Mouse (Mus musculus) lung, embryonic 16.5 days (tissue): ENCODE data around the gene Aldh18a1. TPM values are rescaled to one million over a fixed set of nuclear protein-coding genes. Genes with fewer than 3 reads are reported as not detected.

Experiments
- ATAC-seq: fragments of 200-750 bp; cut with Nextera tagmentation; 2 replicates; pipeline ENCODE4 v1.8.0; 2017; ENCODE audit warnings: low read depth, mild to moderate bottlenecking, moderate library complexity
- H3K27ac ChIP-seq: fragments of 300-500 bp; sonication (generic); 2 replicates; pipeline ENCODE4 v1.5.1; 2014; ENCODE audit warnings: mild to moderate bottlenecking, control low read depth, low read length
- H3K27me3 ChIP-seq: fragments of 300-500 bp; sonication (generic); 2 replicates; pipeline ENCODE4 v1.6.1; 2014; ENCODE audit warnings: low read depth, low read length, mixed read lengths; ENCODE audit not compliant: control insufficient read depth, insufficient read depth
- H3K36me3 ChIP-seq: fragments of 300-500 bp; sonication (generic); 2 replicates; pipeline ENCODE4 v1.6.1; 2014; ENCODE audit warnings: low read length; ENCODE audit not compliant: control insufficient read depth, insufficient read depth
- H3K4me1 ChIP-seq: fragments of 300-500 bp; sonication (generic); replicated peaks from 2 replicates; pipeline ENCODE4 v1.6.1; 2014; ENCODE audit warnings: low read length, mixed read lengths; ENCODE audit not compliant: control insufficient read depth, insufficient read depth
- H3K4me2 ChIP-seq: fragments of 300-500 bp; sonication (generic); 2 replicates; pipeline ENCODE4 v1.6.1; 2014; ENCODE audit warnings: low read depth, low read length, control low read depth
- H3K4me3 ChIP-seq: fragments of 300-500 bp; sonication (generic); 2 replicates; pipeline ENCODE4 v1.5.1; 2014; ENCODE audit warnings: mild to moderate bottlenecking, low read length, control low read depth
- H3K9ac ChIP-seq: fragments of 300-500 bp; sonication (generic); 2 replicates; pipeline ENCODE4 v1.6.1; 2014; ENCODE audit warnings: low read length, control low read depth
- H3K9me3 ChIP-seq: fragments of 300-500 bp; sonication (generic); 2 replicates; pipeline ENCODE4 v1.6.1; 2016; ENCODE audit warnings: low read length; ENCODE audit not compliant: control insufficient read depth
- WGBS: fragments of 180-500 bp; shearing (Covaris S2); extraction: QIAGEN DNeasy Blood & Tissue Kit; methylation state at CpG from one replicate; pipeline ENCODE4 v1.1.7; 2014; 5-methylcytosine and 5-hydroxymethylcytosine counted together
- polyA plus RNA-seq: library from polyadenylated mRNA; unstranded; fragments of >200 nt; fragmentation: Nextera tagmentation; extraction: Ambion mirVana; gene quantifications from 2 replicates; pipeline ENCODE4 v1.2.1, GENCODE M21; 2015

Gene Aldh18a1
- polyA plus RNA-seq, 1 experiment from 2014 or later, result 50.6 TPM

DNA sequence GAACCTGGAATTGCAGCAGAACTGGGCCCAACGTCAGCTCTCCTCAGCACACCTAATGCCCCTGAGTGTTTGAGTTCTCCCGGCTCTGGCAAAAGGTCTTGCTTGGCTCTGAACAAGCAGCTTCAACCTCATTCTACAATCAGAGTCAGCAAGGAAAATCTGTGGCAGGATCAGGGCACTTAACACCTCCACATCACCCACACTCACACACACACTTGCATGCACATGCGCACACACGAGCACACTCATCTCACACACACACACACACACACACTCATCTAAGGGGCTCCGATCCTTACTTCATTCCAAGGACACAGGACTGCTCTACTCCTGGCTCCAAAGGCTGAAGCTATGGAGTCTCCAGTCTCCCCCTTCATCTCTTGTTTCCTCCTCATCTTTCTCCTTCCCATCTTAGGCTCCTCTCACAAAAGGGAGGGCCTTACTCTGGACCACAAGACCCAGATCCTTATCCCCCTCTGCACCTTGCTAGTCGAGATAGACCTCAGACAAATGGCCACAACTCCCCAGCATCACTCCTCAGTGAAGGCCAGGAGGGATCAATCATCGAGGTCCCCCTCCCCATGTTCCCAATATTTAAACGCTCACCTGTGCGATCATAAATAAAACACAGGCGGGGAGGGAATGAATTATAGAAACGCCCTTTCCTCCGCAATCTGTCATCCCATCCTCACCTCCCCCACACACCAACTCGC, 77.7 kb downstream of the Aldh18a1 start:
- peaks cover 25% of the 10 kb centered on the region for H3K4me1 ChIP-seq
- H3K4me3 ChIP-seq, result no peak overlapping the region
- no peaks in the 10 kb centered on the region for H3K36me3 ChIP-seq
- no peaks in the 10 kb centered on the region for H3K27me3 ChIP-seq
- H3K27ac ChIP-seq, result peak overlapping the region; percentile 49; the same call in 1 of the 2 replicates
- no peak for ATAC-seq
- WGBS, result 47% methylated on average over 13 of the region's 13 CpGs
- peaks cover 4% of the 10 kb centered on the region; the same call in 1 of the 2 replicates for H3K9me3 ChIP-seq
- H3K9ac ChIP-seq, result peak overlapping the region; percentile 1
- H3K4me2 ChIP-seq, result peak overlapping the region; percentile 96; the same call in 1 of the 2 replicates

GRCm38 (mm10) chr19:40509274-40509673, 79.0 kb downstream of the Aldh18a1 start:
- Histone ChIP-seq H3K4me3 (no peak overlapping the region), H3K9ac (no peak overlapping the region), H3K9me3 (peaks cover 4% of the 10 kb centered on the region; the same call in 1 of the 2 replicates), H3K4me1 (peaks cover 25% of the 10 kb centered on the region), H3K27me3 (no peaks in the 10 kb centered on the region), H3K4me2 (no peak overlapping the region), H3K36me3 (no peaks in the 10 kb centered on the region), H3K27ac (no peak overlapping the region)
- no peak for ATAC-seq
- WGBS, result 65% methylated on average over 2 of the region's 2 CpGs

- no peak for ATAC-seq
- no peak overlapping the region for H3K27ac ChIP-seq
Observed at GRCm38 (mm10) chr19:40508851-40509250, 79.4 kb downstream of the Aldh18a1 start.

GRCm38 (mm10) chr19:40506965-40507364, 81.3 kb downstream of the Aldh18a1 start:
- no peak for ATAC-seq
- WGBS, result 88% methylated on average over 3 of the region's 3 CpGs
- H3K4me3 ChIP-seq, result no peak overlapping the region

More at GRCm38 (mm10) chr19:40508851-40509250, 79.4 kb downstream of the Aldh18a1 start:
- Histone ChIP-seq H3K9me3 (peaks cover 4% of the 10 kb centered on the region; the same call in 1 of the 2 replicates), H3K4me3 (no peak overlapping the region), H3K27me3 (no peaks in the 10 kb centered on the region), H3K9ac (no peak overlapping the region), H3K4me1 (peaks cover 25% of the 10 kb centered on the region), H3K36me3 (no peaks in the 10 kb centered on the region), H3K4me2 (no peak overlapping the region)
- 45% methylated on average over 2 of the region's 2 CpGs for WGBS

GRCm38 (mm10) chr19:40504336-40504735, 83.9 kb downstream of the Aldh18a1 start:
- WGBS, result 73% methylated on average over 7 of the region's 7 CpGs
- Histone ChIP-seq H3K4me3 (no peak overlapping the region), H3K27ac (no peak overlapping the region), H3K4me2 (no peak overlapping the region), H3K4me1 (no peaks in the 10 kb centered on the region), H3K9ac (no peak overlapping the region), H3K27me3 (no peaks in the 10 kb centered on the region), H3K9me3 (peaks cover 4% of the 10 kb centered on the region; the same call in 1 of the 2 replicates), H3K36me3 (no peaks in the 10 kb centered on the region)
- ATAC-seq, result no peak

More at GRCm38 (mm10) chr19:40506965-40507364, 81.3 kb downstream of the Aldh18a1 start:
- Histone ChIP-seq H3K4me2 (no peak overlapping the region), H3K27me3 (no peaks in the 10 kb centered on the region), H3K9me3 (peaks cover 4% of the 10 kb centered on the region; the same call in 1 of the 2 replicates), H3K27ac (no peak overlapping the region), H3K9ac (no peak overlapping the region), H3K4me1 (peaks cover 16% of the 10 kb centered on the region), H3K36me3 (no peaks in the 10 kb centered on the region)

Other genes with a start within 250 kb of the Aldh18a1 start
- 45.9 and 51.5 TPM in 2 replicates for gene Sorbs1, start 74.7 kb downstream of the Aldh18a1 start, polyA plus RNA-seq
- 11.8 and 12.7 TPM in 2 replicates for gene Tctn3, start 23.8 kb upstream of the Aldh18a1 start, polyA plus RNA-seq
- 16.8 and 18.6 TPM in 2 replicates for gene Entpd1, start 23.9 kb upstream of the Aldh18a1 start, polyA plus RNA-seq
- 0.28 TPM in 1 of 2 replicates, not detected in the other for gene Cc2d2b, start 160.3 kb upstream of the Aldh18a1 start, polyA plus RNA-seq
- 11.7 and 12.5 TPM in 2 replicates for gene Ccnj, start 242.8 kb upstream of the Aldh18a1 start, polyA plus RNA-seq